Mouse (Mus musculus): ENCODE measurements around the gene Xbp1.

The Xbp1 gene

DNA sequence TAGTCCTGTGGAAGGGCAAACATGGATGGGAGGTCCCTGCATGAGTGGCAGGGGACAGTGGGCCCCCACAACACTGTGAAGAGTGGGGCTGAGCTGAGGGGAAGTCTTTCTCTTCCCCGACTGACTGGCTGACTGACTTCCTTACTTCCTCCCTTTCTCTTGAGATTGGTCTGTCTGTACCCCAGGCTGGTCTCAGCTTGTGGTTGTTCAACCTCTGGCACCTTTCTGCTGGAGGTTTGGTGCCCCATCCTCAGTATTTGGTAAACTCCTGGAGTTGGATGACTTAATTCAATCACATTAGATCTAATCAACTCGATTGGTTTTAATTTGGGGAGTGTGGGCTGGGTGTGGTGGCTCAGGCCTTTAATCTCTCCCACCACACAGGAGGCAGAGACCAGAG is 46.0 kb downstream of the Xbp1 start:
- in situ Hi-C loops (cut with MboI, MseI): no loop called here

DNA sequence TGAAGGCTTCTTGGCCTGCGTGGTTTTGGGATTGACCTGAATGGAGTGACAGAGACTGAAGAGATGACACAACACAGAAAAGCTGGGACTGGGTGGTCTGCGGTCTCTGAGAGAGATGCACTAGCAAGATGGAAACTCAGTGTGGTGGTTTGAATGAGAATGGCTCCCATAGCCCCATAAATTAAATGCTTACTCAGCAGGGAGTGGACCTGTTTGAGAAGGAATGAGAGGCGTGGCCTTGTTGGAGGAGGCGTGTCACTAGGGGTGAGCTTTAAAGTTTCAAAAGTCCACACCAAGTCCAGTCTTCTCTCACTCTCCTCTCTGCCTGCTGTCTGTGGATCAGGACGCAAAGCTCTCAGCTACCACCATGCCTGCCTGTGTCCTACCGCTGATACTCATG is 47.2 kb downstream of the Xbp1 start:
- in situ Hi-C loops (cut with MboI, MseI): no loop called here

DNA sequence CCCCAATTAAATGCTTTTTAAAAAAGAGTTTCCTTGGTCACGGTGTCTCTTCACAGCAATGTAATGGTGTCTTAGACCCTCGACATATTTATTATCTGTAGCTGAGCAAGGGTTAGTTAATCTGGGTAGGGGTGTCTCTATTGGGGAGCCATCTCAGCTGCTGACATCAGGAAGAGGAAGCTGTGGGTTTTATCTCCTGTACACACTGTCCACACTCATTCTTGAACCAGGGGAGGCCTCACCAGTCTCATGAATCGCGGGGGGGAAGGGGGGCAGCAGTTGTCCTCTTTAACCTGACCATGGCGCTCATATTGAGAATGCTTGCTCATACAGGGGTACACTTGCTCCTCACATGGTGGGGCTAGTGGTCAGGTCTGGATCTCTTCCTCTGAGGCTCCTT is 47.6 kb downstream of the Xbp1 start:
- in situ Hi-C loops (cut with MboI, MseI): no loop called here

DNA sequence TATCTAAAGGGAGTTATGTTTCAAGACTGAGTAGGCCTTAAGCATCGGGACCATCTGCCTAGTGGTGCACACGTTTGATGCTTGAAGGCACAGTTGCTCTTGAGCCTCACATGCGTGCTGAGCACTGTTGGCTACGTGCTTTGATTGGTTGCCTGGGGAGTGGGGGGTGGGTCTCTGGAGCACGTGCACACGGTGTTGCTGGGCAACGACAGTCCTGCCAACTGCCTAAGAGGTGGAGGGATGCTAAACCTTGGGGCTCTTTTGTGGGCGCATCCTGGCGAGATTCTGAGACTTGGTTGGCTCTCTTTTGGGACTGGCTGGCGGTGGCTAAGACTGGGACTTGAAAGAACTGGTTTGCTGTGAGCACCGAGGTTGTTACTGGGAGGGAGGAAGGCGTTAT is 49.0 kb downstream of the Xbp1 start, which contains the start of gene Ankrd36:
TSS of gene Ankrd36 (plus strand) at position 211 of the 400 bp plus-strand sequence.
- in situ Hi-C loops (cut with MboI, MseI): no loop called here

DNA sequence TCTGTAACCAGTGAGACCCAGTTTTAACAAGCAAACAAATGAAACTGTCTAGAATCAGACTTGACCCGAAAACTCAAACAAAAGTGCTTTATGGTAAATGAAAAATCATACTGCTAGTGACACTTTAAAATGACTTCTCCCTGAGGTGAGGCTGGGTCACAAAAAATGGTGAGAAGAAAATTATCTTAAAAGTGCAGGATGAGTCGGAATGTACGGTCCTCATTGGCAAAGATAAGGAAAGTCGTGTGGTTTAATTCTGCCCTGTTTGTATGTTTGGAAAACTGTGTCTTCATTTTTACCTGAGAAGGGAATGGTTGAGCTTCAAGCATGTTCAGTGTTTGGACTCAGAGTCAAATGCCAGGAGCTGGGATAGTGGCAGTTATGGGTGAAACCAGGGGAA is 51.4 kb downstream of the Xbp1 start:
- in situ Hi-C loops (cut with MboI, MseI): no loop called here

DNA sequence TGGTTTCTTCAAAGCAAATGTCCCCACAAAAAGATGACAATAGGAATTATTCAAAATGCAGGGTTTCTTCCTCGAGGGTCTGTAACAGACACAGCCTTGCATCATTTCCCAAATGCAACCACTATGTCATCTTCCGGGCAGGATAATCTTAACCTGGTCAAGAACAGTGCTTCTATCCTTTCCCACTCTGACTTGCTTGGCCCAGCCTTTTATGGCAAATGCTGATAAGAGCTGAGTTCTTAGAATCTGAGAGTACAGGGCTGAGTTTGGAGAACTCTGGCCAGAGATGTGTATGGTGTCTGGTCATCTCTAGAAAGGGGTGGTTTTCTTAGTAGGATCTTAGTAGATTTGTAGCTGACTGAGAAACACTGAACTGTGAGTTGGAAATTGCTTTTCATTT is 53.4 kb downstream of the Xbp1 start:
- in situ Hi-C loops (cut with MboI, MseI): no loop called here

DNA sequence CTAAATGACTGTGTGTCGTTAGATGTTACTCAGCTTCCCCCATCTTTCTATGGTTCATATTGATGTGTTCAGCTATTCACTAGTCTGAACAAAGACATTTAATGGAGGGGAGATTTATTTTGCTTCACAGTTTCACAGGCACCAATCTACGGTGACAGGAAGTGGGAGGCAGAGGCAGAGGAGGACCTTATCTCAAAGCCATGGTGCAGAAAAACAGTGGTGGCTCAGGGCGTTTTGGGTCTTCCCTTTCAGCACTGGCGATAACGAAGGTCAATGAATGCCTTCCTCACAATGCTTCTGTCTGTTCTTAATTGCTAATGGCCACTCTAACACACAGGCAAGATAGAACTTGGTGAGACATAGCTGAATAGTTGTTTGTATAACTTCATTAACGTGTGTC is 54.6 kb downstream of the Xbp1 start:
- in situ Hi-C loops (cut with MboI, MseI): no loop called here
